In the genomic region with DNA sequence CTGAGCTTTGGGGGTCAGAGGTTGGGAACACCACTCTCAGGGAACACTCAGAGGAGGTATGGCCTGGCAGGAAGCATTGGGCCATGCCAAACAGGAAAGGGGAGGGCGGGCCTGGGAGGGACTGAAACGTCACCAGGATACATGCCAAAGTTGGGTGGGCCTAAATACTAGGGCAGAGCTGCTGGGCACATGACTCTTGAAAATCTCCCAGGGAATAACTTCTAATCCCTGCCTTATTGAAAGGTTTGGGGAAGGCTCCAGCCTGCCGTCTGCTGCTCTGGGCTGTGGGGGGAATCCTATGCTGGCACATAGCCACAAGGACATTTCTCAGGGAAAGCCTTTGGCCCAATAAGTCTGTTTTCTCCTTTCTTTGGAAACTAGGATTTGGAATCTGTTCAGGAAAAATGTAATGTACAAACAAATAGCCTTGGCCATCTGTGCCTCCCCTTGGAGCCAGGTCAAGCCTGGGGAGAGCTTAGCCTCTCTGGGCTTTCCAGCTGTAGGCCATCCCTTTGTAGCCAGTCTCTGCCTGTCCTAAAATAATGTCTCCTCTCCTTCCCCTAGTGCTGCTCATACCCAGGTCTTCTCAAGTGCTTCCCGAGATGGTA, we compare ENCODE assay signal across 9 mouse cellular contexts. TPM values are rescaled to one million over a fixed set of nuclear protein-coding genes. Genes with fewer than 3 reads are reported as not detected.
DNase-seq lines count a peak whose midpoint lies in the region; ATAC-seq and TF ChIP-seq lines count a peak whose summit lies in the region.
"Had no signal": no experiment of that assay in that cellular context is flagged by ENCODE, and none has a peak within 500 bp of the region (broad histone marks: within the 10 kb centered on the region; RNA-seq: fewer than 3 reads in every experiment).

No protein-coding gene starts in this region.

- intact Hi-C loops in left cerebral cortex, adult 2 months (cut with DNase I) = no loop called here

- peaks cover 22% of the 10 kb centered on the region for H3K4me1 ChIP-seq in forebrain, embryonic 15.5 days
- peaks cover 22% of the 10 kb centered on the region for H3K4me1 ChIP-seq in lung, embryonic 14.5 days (ENCODE audit: insufficient read depth)
- peaks cover 22% of the 10 kb centered on the region for H3K4me1 ChIP-seq in stomach, embryonic 16.5 days (ENCODE audit: control insufficient read depth, insufficient read depth, low read length)
- H3K4me1 ChIP-seq: liver, embryonic 13.5 days had no signal

- no peak for TF ChIP-seq CTCF in lung, embryonic 14.5 days (IDR thresholded peaks at IDR 0.05; ENCODE audit: low read depth)
- TF ChIP-seq CTCF in left cerebral cortex, adult 2 months (IDR thresholded peaks at IDR 0.05) = no peak

- no peaks in the 10 kb centered on the region for H3K36me3 ChIP-seq in forebrain, embryonic 15.5 days
- no peaks in the 10 kb centered on the region for H3K36me3 ChIP-seq in lung, embryonic 14.5 days (ENCODE audit: insufficient read depth)
- H3K36me3 ChIP-seq in stomach, embryonic 16.5 days (ENCODE audit: control insufficient read depth, insufficient read depth, low read length) = no peaks in the 10 kb centered on the region
- H3K36me3 ChIP-seq: liver, embryonic 13.5 days had no signal

- WGBS in forebrain, embryonic 15.5 days = 36% methylated on average over 4 of the region's 4 CpGs
- WGBS in lung, embryonic 14.5 days = 31% methylated on average over 4 of the region's 4 CpGs
- WGBS in stomach, embryonic 16.5 days = 27% methylated on average over 4 of the region's 4 CpGs

- no peak overlapping the region for H3K9ac ChIP-seq in forebrain, embryonic 15.5 days (replicated peaks)
- no peak overlapping the region for H3K9ac ChIP-seq in lung, embryonic 14.5 days
- H3K9ac ChIP-seq in stomach, embryonic 16.5 days (ENCODE audit: low read length) = 0 out of 2 replicates have a peak overlapping the region, but pooled peaks have one; percentile 39
- H3K9ac ChIP-seq: liver, embryonic 13.5 days had no signal

- no peak overlapping the region for H3K4me2 ChIP-seq in forebrain, embryonic 15.5 days (replicated peaks)
- H3K4me2 ChIP-seq in lung, embryonic 14.5 days = no peak overlapping the region
- no peak overlapping the region for H3K4me2 ChIP-seq in stomach, embryonic 16.5 days (ENCODE audit: low read depth, low read length)
- H3K4me2 ChIP-seq: liver, embryonic 13.5 days had no signal

- DNase-seq in 3134 (ENCODE audit: extremely low read depth, insufficient read length, low spot score) = peak; percentile 82
- DNase-seq in adrenal gland, postnatal 14 days = peak; percentile 82
- DNase-seq in heart, postnatal 4 days = peak; percentile 67
- peak; percentile 91 for DNase-seq in lung, embryonic 14.5 days
- DNase-seq in left cerebral cortex, adult 2 months (ENCODE audit: extremely low spot score in 1 of 2, low spot score in 2 of 2) = no peak
- DNase-seq in layer of hippocampus, postnatal 10 days (ENCODE audit: low spot score in 2 of 2) = no peak
- DNase-seq: liver, embryonic 13.5 days had no signal

- H3K4me3 ChIP-seq in forebrain, embryonic 15.5 days = no peak overlapping the region
- H3K4me3 ChIP-seq in lung, embryonic 14.5 days (ENCODE audit: low read depth, low read length) = no peak overlapping the region
- no peak overlapping the region for H3K4me3 ChIP-seq in stomach, embryonic 16.5 days (replicated peaks; ENCODE audit: low read length)
- H3K4me3 ChIP-seq in left cerebral cortex, adult 2 months = no peak overlapping the region
- H3K4me3 ChIP-seq: liver, embryonic 13.5 days had no signal

- H3K9me3 ChIP-seq in forebrain, embryonic 15.5 days = no peaks in the 10 kb centered on the region
- H3K9me3 ChIP-seq in lung, embryonic 14.5 days (ENCODE audit: low read depth, low read length) = no peaks in the 10 kb centered on the region
- no peaks in the 10 kb centered on the region for H3K9me3 ChIP-seq in stomach, embryonic 16.5 days (replicated peaks; ENCODE audit: control insufficient read depth, low read length)
- H3K9me3 ChIP-seq: liver, embryonic 13.5 days had no signal

- no peaks in the 10 kb centered on the region for H3K27me3 ChIP-seq in forebrain, embryonic 15.5 days
- H3K27me3 ChIP-seq in lung, embryonic 14.5 days (ENCODE audit: insufficient read depth, low read length) = no peaks in the 10 kb centered on the region
- no peaks in the 10 kb centered on the region for H3K27me3 ChIP-seq in stomach, embryonic 16.5 days (ENCODE audit: control insufficient read depth, insufficient read depth, low read length)
- H3K27me3 ChIP-seq: liver, embryonic 13.5 days had no signal

- H3K27ac ChIP-seq in forebrain, embryonic 15.5 days (replicated peaks) = 0 out of 2 replicates have a peak overlapping the region, but pooled peaks have one; percentile 9
- H3K27ac ChIP-seq in lung, embryonic 14.5 days (ENCODE audit: low read depth) = peak overlapping the region; percentile 47; the same call in 1 of the 2 replicates
- H3K27ac ChIP-seq in stomach, embryonic 16.5 days (ENCODE audit: low read length) = peak overlapping the region; percentile 85
- H3K27ac ChIP-seq in left cerebral cortex, adult 2 months = no peak overlapping the region
- H3K27ac ChIP-seq: liver, embryonic 13.5 days had no signal

- ATAC-seq in forebrain, embryonic 15.5 days (replicated peaks) = peak; percentile 56
- ATAC-seq in lung, embryonic 14.5 days (ENCODE audit: insufficient read depth) = peak; percentile 78
- ATAC-seq in stomach, embryonic 16.5 days (ENCODE audit: insufficient read depth, low FRiP score) = peak; percentile 76

RNA-seq across cellular contexts. Expression of a gene that starts 30.6 kb away (rescaled TPM):
- 68.6 and 95.7 TPM in 2 replicates for total RNA-seq in adrenal gland, postnatal 14 days (2021)
- polyA plus RNA-seq in forebrain, embryonic 15.5 days (2015; fragmentation: Nextera tagmentation; extraction: Ambion mirVana) = 80.2 and 85.5 TPM in 2 replicates
- total RNA-seq in heart, postnatal 4 days (2021) = 10 to 100 TPM; 61.6 to 69.6 TPM
- polyA plus RNA-seq in lung, embryonic 14.5 days (2014; fragmentation: Nextera tagmentation; extraction: Ambion mirVana) = 67.1 and 71.5 TPM in 2 replicates
- 90.7 and 107 TPM in 2 replicates for polyA plus RNA-seq in stomach, embryonic 16.5 days (2015; fragmentation: Nextera tagmentation; extraction: Ambion mirVana)
- 10 to 100 TPM; 56.7 to 61.4 TPM for total RNA-seq in left cerebral cortex, adult 2 months (2021)
- total RNA-seq in layer of hippocampus, postnatal 10 days (2021) = 10 to 100 TPM; 65.0 to 72.0 TPM

Comparison
In these comparisons a context has a peak if more than half of its experiments do, and no peak if none do; other contexts are left out.
1. DNase-seq: peak in 3134 (single experiment), adrenal gland, postnatal 14 days (single experiment), heart, postnatal 4 days (single experiment) and lung, embryonic 14.5 days (single experiment); none in left cerebral cortex, adult 2 months (0 of 2) and layer of hippocampus, postnatal 10 days (0 of 2).
2. Peak in every context shown above with its lines, with median percentiles within 50 percentile points of each other: ATAC-seq.